Mouse (Mus musculus) embryonic stem cell, embryonic (primary cell): ENCODE results near the gene Cyp2c70.
"Not testable (repeated sequence)": the region's sequence is repeated elsewhere in the genome, so short reads cannot be mapped to it uniquely, and the experiment has no call there.

ENCODE experiments used
- CTCF ChIA-PET, 4 experiments: fragments of 300-600 bp in 2 of 4; fragments of 350-600 bp in 2 of 4; sonication (Branson Sonifier 250); formaldehyde crosslinking; loops; one replicate each; lab custom pipeline; 2022; ENCODE audit warnings: inconsistent platforms in 2 of 4; lab: Charles Lee
- POLR2A ChIA-PET, 4 experiments: fragments of 300-600 bp in 2 of 4; fragments of 350-600 bp in 2 of 4; sonication (Branson Sonifier 250); formaldehyde crosslinking; loops; one replicate each; lab custom pipeline; 2022; ENCODE audit warnings: antibody characterized with exemption in 4 of 4, inconsistent platforms in 1 of 4; lab: Charles Lee

Cyp2c70 gene

GRCm38 (mm10) chr19:40187160-40187559 lies at the start of gene Cyp2c70:
Cyp2c70 (minus strand) TSS chr19:40187333.
- POLR2A ChIA-PET = no interaction called here

GRCm38 (mm10) chr19:40232560-40232959 lies 45.4 kb upstream of the Cyp2c70 start:
- ChIA-PET CTCF (interaction anchor here in 3 of 4 experiments (0.7 to 1.9 kb wide), 3 partner anchors 52 to 113 kb away, joined by 3 to 8 read pairs (median 3); no protein-coding TSS in a partner anchor), POLR2A (interaction anchor here in 1 of 4 experiments (1.6 kb wide), 1 partner anchor 10 kb away, joined by 4 read pairs; no protein-coding TSS in a partner anchor)

More at GRCm38 (mm10) chr19:40187160-40187559, at the start of gene Cyp2c70:
- CTCF ChIA-PET = no interaction called here

DNA sequence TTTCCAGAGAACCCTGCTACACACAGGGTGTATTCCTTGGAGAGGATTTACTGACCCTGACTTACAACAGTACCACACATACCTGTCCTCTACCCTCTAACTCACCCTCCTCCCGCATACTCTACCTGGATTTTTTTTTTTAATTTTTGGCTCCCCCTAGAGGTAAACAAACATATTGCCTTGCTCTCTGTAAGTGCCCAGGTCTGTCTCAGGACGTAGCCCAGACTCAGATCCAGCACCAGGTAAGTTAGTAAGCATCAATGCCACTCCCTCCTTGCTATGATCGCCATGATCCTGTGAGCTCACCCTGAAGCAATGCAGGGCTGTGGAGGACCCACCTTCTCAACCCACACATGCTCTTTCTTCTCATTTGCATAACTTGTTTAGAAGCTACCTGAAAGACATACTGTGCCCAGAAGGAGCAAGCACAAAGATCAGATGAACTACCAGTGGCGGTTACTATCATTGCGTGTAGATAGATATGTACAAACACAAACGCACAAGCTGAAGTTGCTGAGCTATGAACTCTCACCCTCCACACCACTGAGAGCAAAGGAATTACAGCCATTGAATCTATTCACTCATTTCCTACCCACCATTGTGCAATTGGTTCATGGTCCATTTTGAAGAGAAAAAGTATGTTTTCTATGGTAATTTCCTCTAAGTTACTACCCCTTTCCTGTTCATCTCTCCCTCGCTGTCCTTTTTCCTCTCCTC lies 44.9 kb upstream of the Cyp2c70 start:
- ChIA-PET POLR2A (interaction anchor here in 2 of 4 experiments (1.1 to 1.6 kb wide), 3 partner anchors 10 to 39 kb away, joined by 3 to 4 read pairs (median 3); no protein-coding TSS in a partner anchor), CTCF (interaction anchor here in 3 of 4 experiments (0.6 to 1.9 kb wide), 5 partner anchors 8 to 114 kb away, joined by 3 to 8 read pairs (median 3); no protein-coding TSS in a partner anchor)

DNA sequence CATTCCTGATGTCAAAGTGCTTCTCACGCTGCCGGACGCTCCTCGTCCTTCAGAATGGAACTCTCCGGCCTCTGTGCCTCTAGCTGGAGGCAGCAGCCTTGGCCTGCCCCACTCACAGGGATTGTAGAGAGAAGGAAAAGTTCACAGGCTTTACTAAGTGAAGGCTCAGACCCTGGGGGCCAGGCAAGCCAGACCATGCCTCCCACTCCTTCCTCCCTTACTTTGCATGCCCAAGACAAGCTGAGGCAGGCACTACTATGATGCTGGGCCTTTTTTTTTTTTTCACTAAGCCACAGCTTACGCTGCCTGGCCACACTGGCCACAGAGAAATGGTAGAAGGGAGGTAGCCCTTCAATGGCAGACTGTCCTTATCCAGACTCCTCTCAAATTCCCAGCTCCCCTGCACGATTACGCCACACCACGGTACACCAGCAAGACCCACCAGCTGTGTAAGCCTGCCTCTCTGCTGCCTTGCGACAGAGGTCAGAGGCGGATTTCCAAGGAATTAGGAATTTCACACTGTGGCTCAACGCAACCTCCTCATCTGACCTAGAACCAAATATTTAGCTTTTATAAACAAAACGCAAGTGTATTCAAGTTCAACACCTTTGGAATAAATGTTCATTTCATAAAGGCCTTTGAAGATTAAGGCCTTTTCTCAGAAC lies 44.1 kb upstream of the Cyp2c70 start:
- CTCF ChIA-PET = interaction anchor here in 3 of 4 experiments (0.5 to 1.9 kb wide), 6 partner anchors 8 to 115 kb away, joined by 3 to 8 read pairs (median 4); no protein-coding TSS in a partner anchor
- POLR2A ChIA-PET = interaction anchor here in 3 of 4 experiments (0.5 to 1.6 kb wide), 6 partner anchors 11 to 107 kb away, joined by 3 to 7 read pairs (median 4); no protein-coding TSS in a partner anchor

- ChIA-PET CTCF (interaction anchor here in 1 of 4 experiments (1.6 kb wide), 1 partner anchor 119 kb away, joined by 3 read pairs; no protein-coding TSS in a partner anchor), POLR2A (no interaction called here)
These were observed 39.5 kb upstream of the Cyp2c70 start for GRCm38 (mm10) chr19:40226516-40227151.

GRCm38 (mm10) chr19:40225761-40226110 lies 38.6 kb upstream of the Cyp2c70 start:
- ChIA-PET POLR2A (interaction anchor here in 2 of 4 experiments (0.7 to 0.8 kb wide), 2 partner anchors 51 to 362 kb away, joined by 3 to 4 read pairs; partner anchors contain the start of gene Aldh18a1 (in 1 of the 2)), CTCF (interaction anchor here in 3 of 4 experiments (0.6 to 1.2 kb wide), 5 partner anchors 41 to 1244 kb away, joined by 3 to 10 read pairs (median 5); no protein-coding TSS in a partner anchor)

DNA sequence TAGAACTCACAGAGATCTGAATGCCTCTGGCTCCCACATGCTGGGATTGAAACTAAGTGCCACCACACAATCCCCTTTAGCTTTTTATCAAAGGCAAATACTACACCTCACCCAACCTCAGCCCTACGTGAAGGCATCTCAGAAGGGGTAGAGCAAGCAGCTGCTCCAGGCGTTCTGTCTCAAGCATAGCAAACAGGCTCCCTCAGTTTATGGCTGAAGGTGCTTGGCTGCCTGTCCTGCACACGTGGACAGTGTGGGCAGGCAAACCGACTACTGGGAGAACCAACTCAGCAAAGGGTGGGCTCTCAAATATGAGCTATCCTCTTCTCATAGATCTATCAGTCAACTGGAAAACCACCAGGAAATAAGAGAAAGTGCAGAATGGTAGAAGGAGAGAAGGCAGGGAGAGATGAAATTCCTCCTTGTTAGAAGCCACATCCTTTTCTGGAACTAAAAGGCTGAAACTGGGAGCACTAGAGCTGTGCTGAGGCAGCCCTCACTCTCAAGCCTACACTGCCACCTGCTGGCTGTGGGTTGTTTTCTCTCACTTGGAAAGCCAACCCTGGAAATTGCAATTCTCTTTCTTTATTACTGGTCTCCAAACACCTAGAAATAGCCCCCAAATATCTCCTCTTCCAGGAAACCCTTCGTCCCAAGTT lies 38.1 kb upstream of the Cyp2c70 start:
- CTCF ChIA-PET = interaction anchor here (0.6 to 1.2 kb wide), 6 partner anchors 42 to 1243 kb away, joined by 3 to 10 read pairs (median 5); no protein-coding TSS in a partner anchor
- POLR2A ChIA-PET = interaction anchor here in 2 of 4 experiments (0.7 to 0.8 kb wide), 2 partner anchors 51 to 363 kb away, joined by 3 to 4 read pairs; partner anchors contain the start of gene Aldh18a1 (in 1 of the 2)

DNA sequence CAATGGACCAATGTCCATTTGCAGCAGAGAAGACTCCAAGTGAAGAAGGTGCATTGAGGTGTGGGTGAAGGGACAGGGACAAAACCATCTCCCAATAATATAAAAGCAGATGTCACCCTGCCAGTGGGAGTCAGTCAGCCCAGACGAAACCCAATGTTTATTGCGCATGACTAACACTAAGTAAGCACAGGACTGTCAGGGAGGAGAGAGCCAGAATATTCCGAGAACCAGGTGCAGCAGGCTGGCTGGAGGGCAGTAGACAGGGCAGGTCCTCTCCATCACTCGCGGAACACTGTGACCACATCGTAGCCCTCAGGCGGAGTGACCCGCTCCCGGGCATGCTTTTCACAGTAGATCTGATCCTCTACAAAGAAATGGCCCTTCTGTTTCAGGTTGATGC lies 35.2 kb upstream of the Cyp2c70 start:
- POLR2A ChIA-PET, CTCF ChIA-PET: not testable (repeated sequence)

- ChIA-PET CTCF (interaction anchor here in 2 of 4 experiments (0.6 to 1.3 kb wide), 2 partner anchors 10 to 630 kb away, joined by 3 to 5 read pairs; no protein-coding TSS in a partner anchor), POLR2A (interaction anchor here in 2 of 4 experiments (0.7 kb wide), 2 partner anchors 42 to 52 kb away, joined by 3 to 6 read pairs; no protein-coding TSS in a partner anchor)
These were observed 33.7 kb upstream of the Cyp2c70 start for GRCm38 (mm10) chr19:40220878-40221277.

GRCm38 (mm10) chr19:40202947-40203346 lies 15.8 kb upstream of the Cyp2c70 start:
- CTCF ChIA-PET, POLR2A ChIA-PET: not testable (repeated sequence)

- ChIA-PET POLR2A (interaction anchor here in 1 of 4 experiments (0.6 to 0.8 kb wide), 2 partner anchors 535 to 1260 kb away, joined by 3 read pairs; partner anchors contain the start of gene Hells), CTCF (no interaction called here)
These were observed 3.5 kb upstream of the Cyp2c70 start for GRCm38 (mm10) chr19:40190596-40190995.

DNA sequence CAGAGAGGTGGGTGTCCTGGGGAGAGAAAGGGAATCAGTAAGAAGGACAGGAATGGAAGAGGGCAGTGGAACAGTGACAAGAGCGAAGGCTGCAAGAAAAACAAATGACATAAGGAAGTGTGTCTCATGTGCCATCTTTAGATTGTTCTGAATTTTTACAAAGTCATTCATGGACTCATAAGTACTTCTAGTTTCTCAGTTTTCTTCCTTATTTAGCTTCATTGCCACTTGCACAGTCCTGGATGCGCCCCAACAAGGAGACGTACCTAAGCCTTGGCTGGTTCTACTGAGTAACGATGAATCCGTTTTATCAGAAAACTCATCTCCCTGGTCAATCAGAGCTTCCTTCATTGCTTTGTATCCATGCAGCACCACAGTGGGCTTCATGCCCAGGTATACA lies 3.5 kb downstream of the Cyp2c70 start:
- POLR2A ChIA-PET = no interaction called here
- CTCF ChIA-PET = no interaction called here

DNA sequence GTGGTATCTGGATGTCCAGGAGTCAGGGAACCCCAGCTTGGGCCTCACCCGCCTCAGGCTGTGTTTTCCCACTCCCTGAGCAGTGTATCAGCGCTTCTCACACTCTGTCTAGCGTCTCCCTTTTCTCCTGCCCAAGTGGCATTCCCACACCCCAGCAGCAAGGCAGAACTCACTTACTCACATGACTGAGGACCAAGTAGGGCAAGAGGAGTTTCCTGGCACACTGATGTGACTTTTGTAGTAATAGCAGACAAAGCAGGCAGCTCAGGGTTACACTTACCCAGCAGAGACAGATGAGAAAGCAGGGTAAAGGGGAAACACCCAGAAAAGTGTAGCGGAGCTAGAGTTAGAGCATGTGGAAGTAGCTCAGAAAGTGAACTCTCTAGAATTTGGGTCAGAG lies 8.8 kb downstream of the Cyp2c70 start:
- ChIA-PET POLR2A (no interaction called here), CTCF (interaction anchor here in 1 of 4 experiments (0.7 kb wide), 1 partner anchor 1379 kb away, joined by 3 read pairs; no protein-coding TSS in a partner anchor)

DNA sequence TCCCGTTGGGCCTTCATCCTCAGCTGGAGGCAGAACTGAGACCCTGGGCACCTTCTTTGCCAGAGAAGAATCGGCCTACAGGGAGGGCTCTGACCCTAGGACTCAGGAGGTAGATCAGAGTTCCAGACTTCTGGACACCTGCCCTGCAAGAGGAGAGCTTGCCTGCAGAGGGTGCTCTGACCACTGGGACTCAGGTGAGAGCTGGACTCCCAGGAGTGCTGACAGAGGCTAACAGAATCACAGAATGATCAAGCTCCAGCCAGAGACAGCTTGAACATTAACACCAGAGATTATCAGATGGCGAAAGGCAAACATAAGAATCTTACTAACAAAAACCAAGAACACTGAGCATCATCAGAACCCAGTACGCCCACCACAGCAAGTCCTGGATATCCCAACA lies 18.7 kb downstream of the Cyp2c70 start:
- POLR2A ChIA-PET, CTCF ChIA-PET: not testable (repeated sequence)

GRCm38 (mm10) chr19:40126996-40127395 lies 60.1 kb downstream of the Cyp2c70 start:
- POLR2A ChIA-PET = interaction anchor here in 1 of 4 experiments (1.2 kb wide), 1 partner anchor 144 kb away, joined by 3 read pairs; the partner anchor contains the start of gene Pdlim1
- CTCF ChIA-PET = not testable (repeated sequence)

DNA sequence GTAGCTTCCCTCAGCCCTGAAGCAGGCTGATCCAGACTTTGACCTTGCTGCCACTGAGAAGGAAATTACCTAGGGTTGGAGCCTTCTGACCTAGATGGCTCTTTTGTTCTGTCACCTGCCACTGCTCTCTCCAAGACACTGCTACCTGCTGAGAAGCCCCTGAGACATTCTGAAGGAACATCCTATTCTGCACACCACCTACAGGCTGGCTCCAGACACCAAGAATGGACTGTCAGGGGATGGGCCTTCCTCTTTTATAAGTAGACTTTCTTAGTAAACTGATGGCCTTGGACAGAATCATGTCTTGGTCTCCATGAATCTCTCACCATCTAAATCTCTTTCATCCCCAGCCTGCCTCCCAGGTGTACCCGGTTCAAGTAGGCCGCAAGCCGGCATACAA lies 62.0 kb downstream of the Cyp2c70 start:
- CTCF ChIA-PET = interaction anchor here in 1 of 4 experiments (0.6 kb wide), 1 partner anchor 1143 kb away, joined by 3 read pairs; no protein-coding TSS in a partner anchor
- POLR2A ChIA-PET = not testable (repeated sequence)

DNA sequence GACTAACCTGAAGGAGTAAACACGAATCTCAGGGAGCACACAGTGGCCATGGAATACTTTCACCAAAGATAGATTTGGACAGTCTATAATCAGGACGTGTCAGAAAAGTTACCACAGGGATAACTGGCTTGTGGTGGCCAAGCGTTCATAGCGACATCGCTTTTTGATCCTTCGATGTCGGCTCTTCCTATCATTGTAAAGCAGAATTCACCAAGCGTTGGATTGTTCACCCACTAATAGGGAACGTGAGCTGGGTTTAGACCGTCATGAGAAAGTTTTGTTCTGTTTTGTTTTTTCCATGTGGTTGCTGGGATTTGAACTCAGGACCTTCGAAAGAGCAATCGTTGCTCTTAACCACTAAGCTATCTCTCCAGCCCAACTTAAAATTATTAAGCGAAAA lies 67.5 kb downstream of the Cyp2c70 start:
- POLR2A ChIA-PET, CTCF ChIA-PET: not testable (repeated sequence)
